Mouse (Mus musculus) ES-CJ7 (cell line): ENCODE data around the gene B3gnt2.

ENCODE experiments used
- DNase-seq: peaks from one replicate; pipeline ENCODE4 v3.0.0; 2011; ENCODE audit warnings: low read depth, low spot score

Gene B3gnt2

GRCm38 (mm10) chr11:22871628-22872306, 11.0 kb upstream of the B3gnt2 start:
- no peak for DNase-seq

- no peak for DNase-seq
Measured at GRCm38 (mm10) chr11:22868582-22868981, 7.8 kb upstream of the B3gnt2 start.

- DNase-seq, result no peak
Measured at GRCm38 (mm10) chr11:22867691-22868090, 6.9 kb upstream of the B3gnt2 start.

GRCm38 (mm10) chr11:22865635-22866246, 5.0 kb upstream of the B3gnt2 start:
- no peak for DNase-seq

GRCm38 (mm10) chr11:22864305-22865060, 3.7 kb upstream of the B3gnt2 start:
- no peak for DNase-seq

- DNase-seq, result no peak
Measured at GRCm38 (mm10) chr11:22863581-22863980, 2.8 kb upstream of the B3gnt2 start.

DNA sequence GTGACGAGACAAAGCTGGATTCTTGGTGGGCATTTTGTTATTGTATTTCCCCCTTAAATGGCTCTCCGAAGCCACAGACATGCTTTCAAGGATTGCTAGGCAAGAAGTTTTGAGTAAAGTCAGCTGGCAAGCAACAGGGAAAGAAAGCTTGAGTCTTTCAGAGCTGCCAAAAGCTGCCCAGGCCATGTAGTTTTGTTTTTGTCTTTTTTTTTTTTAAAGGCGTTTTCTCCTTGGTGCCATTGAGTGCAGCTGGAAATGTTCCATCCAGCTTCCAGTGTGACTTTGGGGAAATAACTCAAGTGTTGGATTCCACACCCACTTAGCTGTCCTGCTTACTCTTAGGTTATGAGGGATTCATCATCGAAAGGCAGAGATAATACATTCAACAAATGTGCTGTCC, 554 bp upstream of the B3gnt2 start:
- no peak for DNase-seq

- DNase-seq, result peak; percentile 89
Measured at GRCm38 (mm10) chr11:22859633-22860334, 977 bp downstream of the B3gnt2 start.

DNA sequence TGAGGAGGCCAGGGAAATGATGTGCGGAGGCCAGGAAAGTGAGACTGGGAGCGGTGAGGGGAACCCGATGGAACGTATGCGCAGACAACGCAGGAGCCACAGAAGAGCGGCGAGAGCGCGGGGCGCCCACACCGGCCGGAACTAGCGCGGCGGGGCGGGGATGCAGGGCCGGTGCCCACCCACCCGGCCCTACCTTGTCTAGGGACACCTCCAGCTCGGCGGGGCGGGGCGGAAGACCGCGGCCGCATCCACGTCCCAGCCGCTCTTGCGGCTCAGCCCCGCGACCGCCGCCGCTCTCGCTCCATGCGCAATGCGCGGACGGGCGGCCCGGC, 1.5 kb downstream of the B3gnt2 start:
- DNase-seq, result peak; percentile 43

DNA sequence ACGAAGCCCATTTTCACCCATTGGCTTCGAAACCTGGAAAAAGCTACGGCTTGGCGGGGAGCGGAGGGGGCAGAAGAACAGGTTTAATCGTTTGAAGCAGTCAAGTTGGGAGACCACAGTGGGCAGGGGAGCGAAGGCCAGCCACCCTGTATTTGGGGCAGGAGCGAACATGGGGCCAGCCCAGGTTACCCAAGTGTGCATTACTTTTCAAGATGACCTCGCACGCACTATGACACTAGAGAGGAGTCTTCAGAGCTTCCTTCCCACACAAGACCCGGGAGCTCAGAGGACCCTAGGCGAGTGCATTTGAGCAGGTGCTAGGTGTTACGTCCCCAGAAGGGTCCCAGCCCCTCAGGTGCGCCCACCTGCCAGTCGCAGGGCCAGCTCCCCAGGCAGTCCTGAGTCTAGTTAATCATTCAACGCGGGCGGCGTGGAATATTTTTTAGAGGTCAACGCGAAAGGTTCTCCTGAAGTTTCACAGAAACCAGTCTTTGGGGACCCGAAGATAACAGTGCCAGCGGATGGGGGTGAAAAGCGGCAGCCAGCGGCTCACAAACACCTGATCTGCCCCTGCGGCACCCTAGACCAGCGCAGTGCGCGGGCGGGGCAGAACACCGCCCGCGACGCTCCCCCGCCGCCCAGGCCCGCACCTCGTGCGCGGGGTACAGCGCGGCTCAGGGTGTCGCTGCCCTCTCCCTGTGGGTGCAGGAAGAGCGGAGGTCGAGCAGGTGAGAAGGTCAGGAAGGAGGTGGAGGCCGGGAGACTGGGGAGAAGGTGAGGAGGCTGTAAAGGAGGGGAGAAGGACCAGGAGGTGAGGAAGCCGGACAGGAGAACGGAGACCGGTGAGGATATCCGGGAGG, 2.1 kb downstream of the B3gnt2 start:
- DNase-seq, result no peak

GRCm38 (mm10) chr11:22857705-22858440, 2.9 kb downstream of the B3gnt2 start:
- no peak for DNase-seq

DNA sequence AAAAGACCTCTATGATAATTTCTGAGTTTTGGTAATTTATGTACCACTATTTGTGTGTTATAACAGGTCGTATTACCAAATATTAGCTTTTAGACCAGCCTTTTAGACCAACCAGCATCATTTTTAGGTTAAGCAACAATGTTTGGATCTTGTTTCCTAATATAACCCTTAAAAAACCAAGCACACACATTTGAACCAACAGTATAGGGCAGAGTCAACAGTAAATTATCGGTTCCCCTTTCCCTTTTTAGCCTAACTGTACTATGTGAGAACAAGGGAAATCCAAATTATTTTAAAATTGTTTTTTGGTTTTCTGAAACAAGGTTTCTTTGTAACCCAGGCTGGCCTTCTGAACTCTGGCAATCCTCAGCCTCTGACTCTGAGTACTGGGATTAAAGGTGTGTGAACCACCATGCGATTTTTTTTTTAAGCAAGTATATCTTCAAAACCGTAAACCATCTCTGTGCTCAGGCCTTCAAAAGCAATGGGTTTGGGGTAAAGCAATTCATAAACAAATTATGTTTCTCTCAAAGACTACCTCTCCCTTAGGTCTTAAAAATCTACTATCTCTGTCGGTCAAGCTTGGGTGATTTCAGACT, 3.6 kb downstream of the B3gnt2 start:
- DNase-seq, result no peak

GRCm38 (mm10) chr11:22856371-22856965, 4.3 kb downstream of the B3gnt2 start:
- no peak for DNase-seq

DNA sequence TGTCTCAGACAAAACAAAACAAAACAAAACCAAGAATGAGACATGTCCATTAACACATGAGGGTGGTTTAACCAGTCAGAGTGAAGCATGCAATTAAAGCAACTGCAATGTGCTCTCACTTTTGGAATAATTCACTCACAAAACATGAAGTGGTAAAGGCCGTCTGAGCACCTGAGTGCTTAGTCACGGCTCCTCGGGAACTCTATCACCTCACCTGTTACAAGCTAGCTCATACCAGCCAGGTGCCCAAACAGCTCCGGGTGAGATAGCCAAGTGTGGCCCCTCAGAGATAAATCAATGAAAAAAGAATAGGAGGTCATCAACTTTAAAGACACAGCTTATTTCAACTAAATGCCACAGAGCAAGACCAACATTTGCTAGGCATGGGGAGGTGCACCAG, 6.2 kb downstream of the B3gnt2 start:
- DNase-seq, result no peak

- no peak for DNase-seq
Measured at GRCm38 (mm10) chr11:22853477-22854157, 7.1 kb downstream of the B3gnt2 start.

DNA sequence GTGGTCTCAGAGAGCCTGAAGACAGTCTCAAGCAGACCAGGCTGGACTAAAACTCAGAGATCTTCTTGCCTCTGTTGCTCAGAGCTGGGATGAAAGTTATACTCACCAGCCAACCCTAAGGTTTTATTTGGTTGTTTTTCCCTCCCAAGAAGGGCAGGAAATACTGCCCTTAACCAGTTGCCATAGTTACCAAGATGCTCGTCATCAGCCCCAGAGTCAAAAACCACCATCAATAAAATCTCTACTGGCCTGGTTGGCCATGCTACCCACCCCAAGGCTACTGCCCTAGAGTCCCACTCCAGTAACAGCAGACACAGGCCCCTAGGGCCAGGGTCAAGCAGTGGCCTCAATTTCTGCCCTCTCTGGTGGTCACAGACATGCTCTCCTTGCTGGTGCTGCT, 8.3 kb downstream of the B3gnt2 start:
- no peak for DNase-seq

- DNase-seq, result peak; percentile 88
Measured at GRCm38 (mm10) chr11:22851416-22851815, 9.3 kb downstream of the B3gnt2 start.

GRCm38 (mm10) chr11:22850077-22850476, 10.7 kb downstream of the B3gnt2 start:
- no peak for DNase-seq

DNA sequence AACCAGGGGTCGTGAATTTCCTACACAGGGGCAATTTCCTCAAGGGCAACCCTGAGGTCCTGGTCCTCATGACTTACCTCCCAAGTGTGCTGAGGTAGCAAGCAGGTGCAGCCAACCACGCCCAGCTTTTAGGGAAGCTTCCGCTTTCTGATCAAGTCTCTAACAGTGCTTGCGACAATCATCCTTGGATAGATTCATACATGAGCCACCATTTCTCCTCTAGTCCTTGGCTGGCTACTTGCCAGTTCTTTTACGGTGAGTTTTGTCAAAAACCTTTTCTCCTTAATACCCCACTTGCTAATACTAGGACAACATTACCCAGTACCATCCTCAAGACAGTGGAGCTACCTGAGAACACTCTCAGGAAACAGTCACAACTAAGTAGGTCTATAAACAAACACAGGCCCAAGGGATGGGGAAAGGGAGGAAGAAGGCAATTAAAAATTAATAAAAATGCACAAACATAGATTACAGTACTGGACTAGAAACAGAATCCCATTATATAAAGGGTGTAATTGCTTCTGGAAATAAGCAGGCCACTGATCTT, 12.0 kb downstream of the B3gnt2 start:
- DNase-seq, result no peak
